Mouse (Mus musculus): ENCODE measurements around the gene Scaper.

GRCm38 (mm10) chr9:55525716-55526115 lies 412.2 kb downstream of the Scaper start:
- no peak for TF ChIP-seq GATA1 (IDR thresholded peaks at IDR 0.05; ENCODE audit: borderline replicate concordance, low read length)
- TF ChIP-seq FLI1 (IDR thresholded peaks at IDR 0.05; ENCODE audit: low read length) = no peak
